Mouse (Mus musculus): ENCODE measurements around the gene Spen.

Spen gene

DNA sequence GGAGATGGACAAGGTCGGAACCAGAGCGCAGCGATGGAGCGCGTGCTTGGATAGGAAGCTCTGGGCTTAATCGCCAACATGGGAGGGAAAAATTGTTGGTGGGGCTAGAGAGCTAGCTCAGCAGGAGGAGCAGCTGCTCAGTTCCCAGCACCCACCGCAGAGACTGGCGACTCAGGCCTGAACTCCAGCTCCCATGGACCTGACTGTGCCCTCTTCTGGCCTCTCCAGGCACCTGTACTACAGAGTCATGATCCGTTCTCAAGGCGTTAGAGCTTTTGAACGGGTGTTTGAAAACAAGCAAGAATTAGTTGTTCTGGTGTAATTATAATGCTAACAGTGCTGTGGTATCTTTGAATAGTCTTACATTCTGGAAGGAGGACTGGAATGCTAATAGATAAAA, 9.5 kb downstream of the Spen start:
- no peak for DNase-seq (ENCODE audit: low spot score)

DNA sequence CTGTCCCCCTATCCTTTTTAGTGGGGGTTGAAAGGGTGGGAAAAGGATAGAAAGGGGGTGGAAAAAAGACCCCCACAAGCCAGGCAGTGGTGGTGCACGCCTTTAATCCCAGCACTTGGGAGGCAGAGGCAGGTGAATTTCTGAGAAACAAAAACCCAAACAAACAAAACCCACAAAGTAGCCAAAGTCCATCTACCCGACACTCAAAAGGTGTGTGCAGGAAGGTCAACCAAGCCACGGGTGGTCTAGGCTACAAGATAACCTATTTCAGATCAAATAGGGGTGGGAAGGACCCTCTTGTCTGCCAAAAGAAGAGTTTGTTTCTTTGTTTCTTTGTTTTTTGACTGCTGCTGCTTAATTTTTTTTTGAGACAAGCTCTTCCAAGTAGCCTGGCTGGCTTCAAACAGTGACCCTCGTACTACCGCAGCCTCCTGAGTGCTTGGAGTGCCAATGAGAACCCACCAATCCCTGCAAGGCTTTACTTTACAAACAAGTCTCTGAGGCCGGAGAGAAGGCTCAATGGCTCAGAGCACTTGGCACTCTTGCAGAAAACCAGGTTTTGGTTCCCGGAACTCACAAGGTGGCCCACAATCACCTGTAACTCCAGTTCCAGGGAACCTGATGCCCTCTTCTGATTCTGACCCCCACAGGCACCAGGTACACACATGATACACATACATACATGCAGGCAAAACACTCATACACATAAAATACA, 11.3 kb downstream of the Spen start:
- DNase-seq (ENCODE audit: low spot score) = no peak

GRCm38 (mm10) chr4:141525940-141526339, 12.5 kb downstream of the Spen start:
- no peak for DNase-seq (ENCODE audit: low spot score)

DNA sequence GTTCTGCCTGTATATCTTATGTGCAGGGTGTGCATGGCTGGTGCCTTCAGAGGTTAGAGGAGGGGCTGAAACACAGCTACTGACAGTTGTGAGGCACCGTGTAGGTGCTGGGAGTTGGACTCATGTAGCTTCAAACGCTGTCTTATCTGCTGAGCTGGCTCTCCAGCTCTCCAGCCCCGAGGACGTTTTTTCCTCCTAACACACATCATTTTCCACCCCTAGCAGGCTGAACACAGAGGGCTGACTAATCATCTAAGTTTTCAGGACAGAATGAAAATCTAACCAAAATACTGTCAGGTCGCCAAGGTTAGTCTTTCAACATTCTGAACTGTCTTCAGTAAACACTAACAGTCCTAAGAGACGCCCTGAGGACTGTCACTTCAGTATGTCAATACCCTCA, 13.7 kb downstream of the Spen start:
- peak; percentile 47 for DNase-seq (ENCODE audit: low spot score)

GRCm38 (mm10) chr4:141523128-141523527, 15.3 kb downstream of the Spen start:
- DNase-seq (ENCODE audit: low spot score) = no peak

- DNase-seq (ENCODE audit: low spot score) = no peak
These were observed 20.0 kb downstream of the Spen start for GRCm38 (mm10) chr4:141518386-141518785.

- peak; percentile 18 for DNase-seq (ENCODE audit: low spot score)
These were observed 24.2 kb downstream of the Spen start for GRCm38 (mm10) chr4:141514179-141514641.

GRCm38 (mm10) chr4:141512145-141512544, 26.3 kb downstream of the Spen start:
- DNase-seq (ENCODE audit: low spot score) = no peak

DNA sequence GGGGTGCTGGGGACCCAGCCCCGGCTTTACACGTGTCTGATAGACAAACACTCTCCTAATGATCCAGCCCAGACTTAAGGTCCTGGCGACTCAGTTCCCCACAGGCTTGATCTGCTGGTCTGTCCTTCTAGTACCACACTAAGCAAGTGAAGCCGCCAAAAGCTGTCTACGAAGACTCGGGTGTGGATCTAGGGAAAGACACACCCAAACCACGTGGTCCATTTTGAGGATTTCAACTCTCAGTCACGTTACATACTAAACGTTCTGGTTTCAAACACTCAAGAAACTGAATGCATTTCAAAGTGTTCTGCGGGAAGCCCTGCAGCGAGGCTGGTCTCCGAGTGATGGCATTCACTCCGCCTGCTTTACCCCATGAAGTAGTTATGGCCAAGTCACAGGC, 27.9 kb downstream of the Spen start:
- no peak for DNase-seq (ENCODE audit: low spot score)

DNA sequence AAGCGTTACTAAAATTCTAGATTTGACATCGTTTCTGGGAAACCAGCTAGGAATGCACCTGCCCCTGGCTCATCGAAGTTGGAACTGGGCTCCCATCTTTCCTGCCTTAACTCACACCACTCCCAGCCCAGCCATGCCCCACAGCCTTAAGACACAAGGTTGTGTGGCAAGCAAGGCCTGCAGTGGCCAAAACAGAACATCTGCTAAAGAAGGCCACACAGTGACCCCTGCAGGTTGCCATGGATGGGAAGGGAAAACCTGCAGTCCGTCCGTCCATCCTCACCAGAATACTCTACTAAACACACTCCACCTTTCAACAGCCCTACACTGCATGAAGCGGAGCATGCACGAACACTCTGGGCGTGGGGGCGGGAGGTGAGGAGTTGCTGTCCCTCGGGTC, 31.5 kb downstream of the Spen start:
- DNase-seq (ENCODE audit: low spot score) = peak; percentile 79

- DNase-seq (ENCODE audit: low spot score) = peak; percentile 94
These were observed 32.0 kb downstream of the Spen start for GRCm38 (mm10) chr4:141506352-141506751.

DNA sequence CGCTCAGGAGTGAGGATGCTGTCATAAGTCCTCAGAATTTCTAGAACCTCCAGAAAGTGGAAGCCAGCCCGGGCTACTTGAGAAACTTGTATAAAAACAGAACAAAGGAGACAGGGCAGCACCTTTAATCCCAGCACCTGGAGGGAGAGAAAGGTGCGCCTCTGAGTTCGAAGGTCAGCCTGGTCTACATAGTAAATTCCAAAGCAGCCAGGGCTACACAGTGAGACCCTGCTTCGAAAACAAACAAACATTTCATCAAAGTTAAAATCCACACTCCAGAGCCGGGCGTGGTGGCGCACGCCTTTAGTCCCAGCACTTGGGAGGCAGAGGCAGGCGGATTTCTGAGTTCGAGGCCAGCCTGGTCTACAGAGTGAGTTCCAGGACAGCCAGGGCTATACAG, 32.6 kb downstream of the Spen start:
- DNase-seq (ENCODE audit: low spot score) = no peak

DNA sequence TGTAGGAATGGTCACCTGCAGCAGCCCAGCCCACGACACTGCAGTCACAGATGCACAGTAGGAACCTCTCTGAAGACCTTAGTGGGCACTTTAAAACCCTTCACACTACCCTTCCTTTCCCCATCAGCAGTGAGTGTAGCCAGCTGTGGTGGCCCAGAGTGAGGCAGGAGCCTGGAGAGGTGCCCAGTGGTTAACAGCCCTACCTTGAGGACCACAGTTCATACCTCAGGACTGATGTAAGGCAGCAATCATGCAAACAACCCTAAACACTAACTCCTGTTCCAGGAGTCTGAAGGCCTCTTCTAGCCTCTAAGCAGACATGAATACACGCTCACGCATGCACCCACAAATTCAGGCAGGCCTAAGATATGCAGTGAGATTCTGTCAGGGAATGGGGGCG, 33.9 kb downstream of the Spen start:
- DNase-seq (ENCODE audit: low spot score) = no peak

DNA sequence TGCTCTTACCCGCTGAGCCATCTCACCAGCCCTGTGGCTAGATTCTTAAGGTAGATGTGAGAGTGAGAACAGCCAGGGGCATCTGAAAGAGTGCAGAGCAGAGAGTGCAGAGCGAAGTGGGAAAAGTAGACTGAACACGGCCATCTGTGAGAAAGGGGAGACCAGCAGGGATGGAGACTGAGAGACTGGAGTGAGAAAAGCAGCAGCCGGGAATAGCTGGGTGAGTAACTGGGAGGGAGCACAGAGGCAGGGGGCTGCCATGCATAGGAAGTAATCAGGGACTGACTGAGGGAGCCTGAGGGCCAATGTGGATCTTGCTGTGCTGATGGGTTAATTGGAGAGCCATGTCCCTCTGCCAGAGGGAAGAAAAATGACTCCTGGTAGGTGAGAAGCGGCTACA, 35.7 kb downstream of the Spen start:
- DNase-seq (ENCODE audit: low spot score) = no peak

- DNase-seq (ENCODE audit: low spot score) = peak; percentile 5
These were observed 37.3 kb downstream of the Spen start for GRCm38 (mm10) chr4:141501058-141501457.

GRCm38 (mm10) chr4:141500637-141501036, 37.8 kb downstream of the Spen start:
- DNase-seq (ENCODE audit: low spot score) = peak; percentile 75

- no peak for DNase-seq (ENCODE audit: low spot score)
These were observed 49.7 kb downstream of the Spen start for GRCm38 (mm10) chr4:141488670-141489069.

DNA sequence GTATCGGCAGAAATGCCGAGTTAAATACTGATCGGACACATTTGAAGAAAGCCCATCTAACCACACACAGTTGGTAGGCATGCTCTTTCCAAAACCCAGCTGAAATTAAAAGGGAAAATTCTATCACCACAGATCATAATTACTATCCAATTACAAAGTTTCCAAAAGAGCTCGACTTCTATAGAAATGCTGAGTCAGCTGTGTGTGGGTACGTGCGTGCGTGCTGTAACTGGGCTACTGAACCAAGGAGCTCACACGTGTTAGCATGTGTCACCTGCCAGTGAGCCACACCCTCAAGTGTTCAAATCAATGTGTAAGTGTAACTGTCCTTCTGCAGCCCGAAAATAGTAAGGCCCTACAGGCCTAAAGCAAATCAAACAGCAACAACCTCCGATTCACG, 50.8 kb downstream of the Spen start:
- no peak for DNase-seq (ENCODE audit: low spot score)

GRCm38 (mm10) chr4:141484071-141484470, 54.3 kb downstream of the Spen start:
- DNase-seq (ENCODE audit: low spot score) = no peak

GRCm38 (mm10) chr4:141479411-141479810, 59.0 kb downstream of the Spen start:
- DNase-seq (ENCODE audit: low spot score) = no peak

GRCm38 (mm10) chr4:141478794-141479193, 59.6 kb downstream of the Spen start:
- no peak for DNase-seq (ENCODE audit: low spot score)

- no peak for DNase-seq (ENCODE audit: low spot score)
These were observed 60.2 kb downstream of the Spen start for GRCm38 (mm10) chr4:141478225-141478624.

DNA sequence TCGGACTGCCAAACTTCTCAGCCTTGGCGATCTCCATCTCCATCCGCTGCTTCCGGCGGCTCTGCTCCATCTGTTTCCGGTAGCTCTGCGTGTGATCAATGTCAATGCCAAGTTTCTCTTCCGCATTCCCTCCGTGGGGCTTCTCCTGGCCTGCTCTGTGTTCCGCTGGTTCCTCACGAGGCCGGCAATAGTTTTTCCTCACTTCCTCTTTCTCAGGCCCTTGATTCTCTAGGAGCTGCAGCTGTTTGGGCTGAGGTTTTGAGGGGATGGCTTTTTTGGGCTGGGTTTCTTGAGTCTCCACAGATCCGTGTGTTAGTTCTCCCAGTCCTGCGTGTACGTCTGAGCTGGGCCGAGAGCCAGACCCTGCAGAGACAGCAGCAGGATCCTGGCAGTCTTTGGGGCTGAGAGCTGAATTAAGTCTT, 60.7 kb downstream of the Spen start:
- no peak for DNase-seq (ENCODE audit: low spot score)

- DNase-seq (ENCODE audit: low spot score) = no peak
These were observed 64.0 kb downstream of the Spen start for GRCm38 (mm10) chr4:141474431-141474830.

Measured in adipocyte (in vitro differentiated cells).